ENCODE assay signal across 8 mouse cellular contexts in genomic region chr3:95674812-95675211, GRCm38 (mm10). TPM values are rescaled to one million over a fixed set of nuclear protein-coding genes. Genes with fewer than 3 reads are reported as not detected.
A peak's percentile ranks its signal among the peaks of the same experiment; 100 is the strongest.
DNase-seq lines count a peak whose midpoint lies in the region; ATAC-seq and TF ChIP-seq lines count a peak whose summit lies in the region.

No protein-coding gene starts in this region.

- peak overlapping the region; percentile 21 for H3K4me3 ChIP-seq in brown adipose tissue, adult 24 weeks (ENCODE audit: insufficient read depth, low read depth, low read length)
- no peak overlapping the region for H3K4me3 ChIP-seq in hindbrain, embryonic 12.5 days
- no peak overlapping the region for H3K4me3 ChIP-seq in olfactory bulb, adult 2 months (ENCODE audit: insufficient read depth, low read depth, low read length)

- H3K36me3 ChIP-seq in hindbrain, embryonic 12.5 days, result peaks cover 19% of the 10 kb centered on the region; the same call in 1 of the 2 replicates

- no peaks in the 10 kb centered on the region for H3K9me3 ChIP-seq in hindbrain, embryonic 12.5 days (replicated peaks)

- peak; percentile 60 for DNase-seq in CD4-positive, CD25-positive, alpha-beta regulatory T cell, adult 2 months (ENCODE audit: low read depth, low spot score)
- DNase-seq in liver, result peak; percentile 87
- no peak for DNase-seq in adrenal gland, postnatal 10 days

- no peak for ATAC-seq in CD4-positive, CD25-positive, alpha-beta regulatory T cell, adult 4 months
- ATAC-seq in hindbrain, embryonic 12.5 days (ENCODE audit: low FRiP score), result no peak
- ATAC-seq in frontal cortex, adult (ENCODE audit: low TSS enrichment), result no peak

- TF ChIP-seq POLR2A in olfactory bulb, adult 2 months (IDR thresholded peaks at IDR 0.05; ENCODE audit: insufficient read depth, low read depth, low read length), result no peak

- 23% methylated on average over 6 of the region's 6 CpGs for WGBS in hindbrain, embryonic 12.5 days
- WGBS in olfactory bulb, adult 2 months, result 36% methylated on average over 6 of the region's 6 CpGs

- H3K9ac ChIP-seq in hindbrain, embryonic 12.5 days, result 0 out of 2 replicates have a peak overlapping the region, but pooled peaks have one; percentile 18

- no peak overlapping the region for H3K4me2 ChIP-seq in hindbrain, embryonic 12.5 days (replicated peaks)

- no peaks in the 10 kb centered on the region for H3K27me3 ChIP-seq in hindbrain, embryonic 12.5 days

- H3K27ac ChIP-seq in brown adipose tissue, adult 24 weeks (replicated peaks; ENCODE audit: low read depth, low read length), result peak overlapping the region; percentile 97
- peak overlapping the region; percentile 66; the same call in 1 of the 2 replicates for H3K27ac ChIP-seq in hindbrain, embryonic 12.5 days
- H3K27ac ChIP-seq in olfactory bulb, adult 2 months (ENCODE audit: insufficient read depth, low read depth, low read length), result peak overlapping the region; percentile 11; the same call in 1 of the 2 replicates

- peaks cover 39% of the 10 kb centered on the region for H3K4me1 ChIP-seq in brown adipose tissue, adult 24 weeks (ENCODE audit: control insufficient read depth, insufficient read depth, insufficient read length, low read length)
- H3K4me1 ChIP-seq in hindbrain, embryonic 12.5 days, result peaks cover 38% of the 10 kb centered on the region
- peaks cover 40% of the 10 kb centered on the region for H3K4me1 ChIP-seq in olfactory bulb, adult 2 months (ENCODE audit: control insufficient read depth, insufficient read depth, low read length)

- no peak for TF ChIP-seq CTCF in olfactory bulb, adult 2 months (IDR thresholded peaks at IDR 0.05; ENCODE audit: insufficient read depth, low read depth, low read length)

RNA-seq across cellular contexts. Expression of gene Adamtsl4, which starts 12.9 kb away (rescaled TPM):
- 1 to 10 TPM; 2.3 to 5.2 TPM for polyA plus RNA-seq in CD4-positive, CD25-positive, alpha-beta regulatory T cell, adult 4 months (2017; shearing (Covaris generic))
- 2.5 and 6.6 TPM in 2 replicates for polyA plus RNA-seq in brown adipose tissue, adult 24 weeks (2012; ENCODE audit: insufficient read depth, insufficient read length, missing spikeins)
- 0.65 and 1.2 TPM in 2 replicates for polyA plus RNA-seq in hindbrain, embryonic 12.5 days (2016; fragmentation: Nextera tagmentation; extraction: Ambion mirVana)
- polyA plus RNA-seq in olfactory bulb, adult 2 months (2012; ENCODE audit: insufficient read depth, insufficient read length, low replicate concordance, missing spikeins), result not detected in 2 replicates
- 10 to 100 TPM; 13.3 to 13.4 TPM for total RNA-seq in adrenal gland, postnatal 10 days (2021)

RNA-seq across cellular contexts. Expression of gene Mcl1, which starts 16.2 kb away (rescaled TPM):
- polyA plus RNA-seq in CD4-positive, CD25-positive, alpha-beta regulatory T cell, adult 4 months (2017; shearing (Covaris generic)), result 10 to 100 TPM; 61.0 to 96.6 TPM
- polyA plus RNA-seq in brown adipose tissue, adult 24 weeks (2012; ENCODE audit: insufficient read depth, insufficient read length, missing spikeins), result 56.1 and 61.6 TPM in 2 replicates
- 86.4 TPM in 2 replicates for polyA plus RNA-seq in hindbrain, embryonic 12.5 days (2016; fragmentation: Nextera tagmentation; extraction: Ambion mirVana)
- 157 and 245 TPM in 2 replicates for polyA plus RNA-seq in olfactory bulb, adult 2 months (2012; ENCODE audit: insufficient read depth, insufficient read length, low replicate concordance, missing spikeins)
- total RNA-seq in adrenal gland, postnatal 10 days (2021), result 100 to 1,000 TPM; 116 to 144 TPM

RNA-seq across cellular contexts. Expression of gene Ensa, which starts 50.0 kb away (rescaled TPM):
- polyA plus RNA-seq in CD4-positive, CD25-positive, alpha-beta regulatory T cell, adult 4 months (2017; shearing (Covaris generic)), result 10 to 100 TPM; 81.6 to 97.8 TPM
- polyA plus RNA-seq in brown adipose tissue, adult 24 weeks (2012; ENCODE audit: insufficient read depth, insufficient read length, missing spikeins), result 38.4 and 51.4 TPM in 2 replicates
- 91.3 and 97.5 TPM in 2 replicates for polyA plus RNA-seq in hindbrain, embryonic 12.5 days (2016; fragmentation: Nextera tagmentation; extraction: Ambion mirVana)
- not detected in 2 replicates for polyA plus RNA-seq in olfactory bulb, adult 2 months (2012; ENCODE audit: insufficient read depth, insufficient read length, low replicate concordance, missing spikeins)
- 10 to 100 TPM; 67.8 to 68.1 TPM for total RNA-seq in adrenal gland, postnatal 10 days (2021)

Comparison
In these comparisons a context has a peak if more than half of its experiments do, and no peak if none do; other contexts are left out.
1. H3K27ac ChIP-seq: peak in every context shown above with its lines; median percentile 97 in brown adipose tissue, adult 24 weeks; 66 in hindbrain, embryonic 12.5 days; 11 in olfactory bulb, adult 2 months.